Mouse (Mus musculus): Measurements from ENCODE around the gene Vmn2r97.
"Not testable (repeated sequence)": the region's sequence is repeated elsewhere in the genome, so short reads cannot be mapped to it uniquely, and the experiment has no call there.

The Vmn2r97 gene

GRCm38 (mm10) chr17:18914000-18914399, at the start of gene Vmn2r97:
Gene Vmn2r97, plus strand, starts transcription at chr17:18914300.
- DNase-seq = not testable (repeated sequence)

GRCm38 (mm10) chr17:18882436-18882835, 31.7 kb upstream of the Vmn2r97 start:
- not testable (repeated sequence) for DNase-seq

GRCm38 (mm10) chr17:18889745-18890329, 24.3 kb upstream of the Vmn2r97 start:
- DNase-seq = no peak

- not testable (repeated sequence) for DNase-seq
Measured at GRCm38 (mm10) chr17:18957800-18958199, 43.7 kb downstream of the Vmn2r97 start.

- no peak for DNase-seq
Measured at GRCm38 (mm10) chr17:18968371-18969275, 54.5 kb downstream of the Vmn2r97 start.

Measured in kidney, postnatal 4 days (tissue).